Comparison of ENCODE assay signal across 9 mouse cellular contexts in the genomic region with DNA sequence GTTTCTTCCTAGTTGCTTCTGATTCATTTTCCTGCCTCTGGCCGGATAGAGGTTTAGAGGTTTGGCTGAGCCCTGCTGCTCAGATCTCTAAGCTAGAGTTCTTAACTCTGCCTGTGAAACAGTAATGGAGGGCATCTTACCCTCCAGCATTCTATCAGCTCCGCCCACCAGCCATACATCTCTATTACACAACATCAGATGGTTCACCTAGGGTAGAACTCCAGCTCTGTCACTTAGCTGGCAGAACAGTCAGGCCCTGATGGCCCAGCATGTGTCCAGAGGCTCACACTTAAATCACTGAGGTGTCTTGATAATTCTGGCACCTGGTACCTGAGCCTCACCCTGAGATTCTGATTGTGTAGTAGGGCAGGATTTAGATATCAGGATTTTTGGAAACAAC. TPM values are rescaled to one million over a fixed set of nuclear protein-coding genes. Genes with fewer than 3 reads are reported as not detected.
A peak's percentile ranks its signal among the peaks of the same experiment; 100 is the strongest.
DNase-seq lines count a peak whose midpoint lies in the region; ATAC-seq and TF ChIP-seq lines count a peak whose summit lies in the region.
"Had no signal": no experiment of that assay in that cellular context is flagged by ENCODE, and none has a peak within 500 bp of the region (broad histone marks: within the 10 kb centered on the region; RNA-seq: fewer than 3 reads in every experiment).

No protein-coding gene starts in this region.

- ATAC-seq in kidney, embryonic 15.5 days (replicated peaks; ENCODE audit: low FRiP score), result 0 out of 2 replicates have a peak, but pooled peaks have one; percentile 4
- 0 out of 2 replicates have a peak, but pooled peaks have one; percentile 19 for ATAC-seq in forebrain, embryonic 12.5 days (ENCODE audit: low FRiP score)
- no peak for ATAC-seq in limb, embryonic 15.5 days (ENCODE audit: insufficient number of reproducible peaks, low FRiP score, low TSS enrichment, low read depth)

- peaks cover 49% of the 10 kb centered on the region for H3K4me1 ChIP-seq in kidney, embryonic 15.5 days
- H3K4me1 ChIP-seq in forebrain, embryonic 12.5 days, result peaks cover 33% of the 10 kb centered on the region
- H3K4me1 ChIP-seq in limb, embryonic 15.5 days, result peaks cover 56% of the 10 kb centered on the region
- no peaks in the 10 kb centered on the region; the same call in 1 of the 2 replicates for H3K4me1 ChIP-seq in cerebellum, adult 2 months (ENCODE audit: control insufficient read depth, insufficient read depth, low read length)

- H3K4me3 ChIP-seq in kidney, embryonic 15.5 days (replicated peaks), result no peak overlapping the region
- no peak overlapping the region for H3K4me3 ChIP-seq in forebrain, embryonic 12.5 days (replicated peaks)
- no peak overlapping the region for H3K4me3 ChIP-seq in limb, embryonic 15.5 days
- no peak overlapping the region for H3K4me3 ChIP-seq in cerebellum, adult 2 months (replicated peaks; ENCODE audit: insufficient read depth, low read depth, low read length)

- H3K9ac ChIP-seq in kidney, embryonic 15.5 days, result no peak overlapping the region
- no peak overlapping the region for H3K9ac ChIP-seq in forebrain, embryonic 12.5 days
- H3K9ac ChIP-seq in limb, embryonic 15.5 days, result no peak overlapping the region

- TF ChIP-seq POLR2A in brain, embryonic 14.5 days (IDR thresholded peaks at IDR 0.05; ENCODE audit: borderline replicate concordance, extremely low read depth, insufficient read depth, insufficient read length, poor library complexity, severe bottlenecking), result no peak
- no peak for TF ChIP-seq POLR2A in cerebellum, adult 2 months (IDR thresholded peaks at IDR 0.05; ENCODE audit: borderline replicate concordance, insufficient read depth, low read length)

- no peaks in the 10 kb centered on the region for H3K9me3 ChIP-seq in kidney, embryonic 15.5 days (replicated peaks)
- no peaks in the 10 kb centered on the region for H3K9me3 ChIP-seq in forebrain, embryonic 12.5 days
- H3K9me3 ChIP-seq in limb, embryonic 15.5 days, result no peaks in the 10 kb centered on the region

- peak overlapping the region; percentile 90 for H3K27ac ChIP-seq in kidney, embryonic 15.5 days
- 0 out of 2 replicates have a peak overlapping the region, but pooled peaks have one; percentile 38 for H3K27ac ChIP-seq in forebrain, embryonic 12.5 days
- H3K27ac ChIP-seq in limb, embryonic 15.5 days, result peak overlapping the region; percentile 87
- no peak overlapping the region for H3K27ac ChIP-seq in cerebellum, adult 2 months (ENCODE audit: insufficient read depth, low read length)

- DNase-seq in kidney, adult 18-20 months, result no peak
- DNase-seq in brain, embryonic 14.5 days (ENCODE audit: low read depth), result peak; percentile 41
- DNase-seq in urinary bladder, adult 2 months (ENCODE audit: low spot score), result no peak
- no peak for DNase-seq in cerebellum, adult 2 months
- DNase-seq in thymus, adult 18-20 months, result no peak
- DNase-seq: cerebellum, adult 11-12 months had no signal

- no peaks in the 10 kb centered on the region for H3K27me3 ChIP-seq in kidney, embryonic 15.5 days
- no peaks in the 10 kb centered on the region for H3K27me3 ChIP-seq in forebrain, embryonic 12.5 days
- no peaks in the 10 kb centered on the region for H3K27me3 ChIP-seq in limb, embryonic 15.5 days
- no peaks in the 10 kb centered on the region for H3K27me3 ChIP-seq in cerebellum, adult 2 months (ENCODE audit: control insufficient read depth, insufficient read depth, low read length)

- peaks cover 5% of the 10 kb centered on the region; the same call in 1 of the 2 replicates for H3K36me3 ChIP-seq in kidney, embryonic 15.5 days
- 0 out of 2 replicates have a peak, but pooled peaks cover 4% of the 10 kb centered on the region for H3K36me3 ChIP-seq in forebrain, embryonic 12.5 days (replicated peaks)
- peaks cover 21% of the 10 kb centered on the region for H3K36me3 ChIP-seq in limb, embryonic 15.5 days

- 72% methylated on average over 2 of the region's 2 CpGs for WGBS in kidney, embryonic 15.5 days
- WGBS in forebrain, embryonic 12.5 days, result 78% methylated on average over 2 of the region's 2 CpGs
- 46% methylated on average over 2 of the region's 2 CpGs for WGBS in limb, embryonic 15.5 days
- WGBS in cerebellum, adult 2 months, result 78% methylated on average over 2 of the region's 2 CpGs

- H3K4me2 ChIP-seq in kidney, embryonic 15.5 days, result no peak overlapping the region
- H3K4me2 ChIP-seq in forebrain, embryonic 12.5 days, result no peak overlapping the region
- no peak overlapping the region for H3K4me2 ChIP-seq in limb, embryonic 15.5 days

- TF ChIP-seq CTCF in brain, embryonic 14.5 days (IDR thresholded peaks at IDR 0.05; ENCODE audit: borderline replicate concordance, extremely low read depth, insufficient read depth, insufficient read length), result no peak
- TF ChIP-seq CTCF in cerebellum, adult 2 months (IDR thresholded peaks at IDR 0.05; ENCODE audit: borderline replicate concordance, insufficient read depth, low read depth, low read length), result no peak

RNA-seq across cellular contexts. Expression of gene Csf1, which starts 20.3 kb away (rescaled TPM):
- 9.3 and 10.3 TPM in 2 replicates for polyA plus RNA-seq in kidney, embryonic 15.5 days (2015; fragmentation: Nextera tagmentation; extraction: Ambion mirVana)
- 6.4 and 8.5 TPM in 2 replicates for polyA plus RNA-seq in brain, embryonic 14.5 days (2012; rRNA removed)
- polyA plus RNA-seq in forebrain, embryonic 12.5 days (2016; fragmentation: Nextera tagmentation; extraction: Ambion mirVana), result 6.1 and 8.3 TPM in 2 replicates
- polyA plus RNA-seq in limb, embryonic 15.5 days (2015; fragmentation: Nextera tagmentation; extraction: Ambion mirVana), result 17.0 and 20.7 TPM in 2 replicates
- 33.2 and 34.9 TPM in 2 replicates for polyA plus RNA-seq in urinary bladder, adult 2 months (2012; rRNA removed)
- 18.3 and 20.9 TPM in 2 replicates for polyA plus RNA-seq in cerebellum, adult 2 months (2012; rRNA removed)

RNA-seq across cellular contexts. Expression of gene Ahcyl1, which starts 43.6 kb away (rescaled TPM):
- 92.7 and 94.5 TPM in 2 replicates for polyA plus RNA-seq in kidney, embryonic 15.5 days (2015; fragmentation: Nextera tagmentation; extraction: Ambion mirVana)
- 173 and 195 TPM in 2 replicates for polyA plus RNA-seq in brain, embryonic 14.5 days (2012; rRNA removed)
- 124 and 130 TPM in 2 replicates for polyA plus RNA-seq in forebrain, embryonic 12.5 days (2016; fragmentation: Nextera tagmentation; extraction: Ambion mirVana)
- polyA plus RNA-seq in limb, embryonic 15.5 days (2015; fragmentation: Nextera tagmentation; extraction: Ambion mirVana), result 61.5 and 74.7 TPM in 2 replicates
- polyA plus RNA-seq in urinary bladder, adult 2 months (2012; rRNA removed), result 101 and 110 TPM in 2 replicates
- polyA plus RNA-seq in cerebellum, adult 2 months (2012; rRNA removed), result 386 and 408 TPM in 2 replicates
